ENCODE assay signal across 11 mouse cellular contexts in the genomic region with DNA sequence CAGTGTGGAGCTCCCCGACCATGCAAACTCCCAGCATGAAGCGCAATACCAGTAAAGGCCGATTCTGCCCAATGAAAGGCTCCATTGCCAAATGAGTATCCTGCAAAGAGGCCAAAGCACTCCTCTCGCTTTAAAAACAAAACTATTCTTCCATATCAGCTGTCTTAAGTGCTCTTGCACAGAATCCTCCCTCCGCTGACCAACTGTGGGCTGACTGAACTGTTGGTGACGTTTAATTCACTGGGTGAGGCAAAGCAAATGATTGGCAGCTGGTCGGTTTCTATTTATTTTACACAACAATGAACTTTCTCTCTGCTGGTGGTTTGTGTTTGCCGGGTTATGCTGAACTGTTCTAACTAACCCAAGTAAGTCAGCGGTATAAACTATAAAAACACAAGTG. TPM values are rescaled to one million over a fixed set of nuclear protein-coding genes. Genes with fewer than 3 reads are reported as not detected.
DNase-seq lines count a peak whose midpoint lies in the region; ATAC-seq and TF ChIP-seq lines count a peak whose summit lies in the region.
"Had no signal": no experiment of that assay in that cellular context is flagged by ENCODE, and none has a peak within 500 bp of the region (broad histone marks: within the 10 kb centered on the region; RNA-seq: fewer than 3 reads in every experiment).

No protein-coding gene starts in this region.

- no peaks in the 10 kb centered on the region for H3K9me3 ChIP-seq in lung, embryonic 15.5 days
- no peaks in the 10 kb centered on the region for H3K9me3 ChIP-seq in hindbrain, embryonic 15.5 days
- H3K9me3 ChIP-seq: forebrain, embryonic 10.5 days; limb, embryonic 13.5 days had no signal

- no peak overlapping the region for H3K9ac ChIP-seq in lung, embryonic 15.5 days
- no peak overlapping the region for H3K9ac ChIP-seq in hindbrain, embryonic 15.5 days
- H3K9ac ChIP-seq: limb, embryonic 13.5 days had no signal

- no peaks in the 10 kb centered on the region for H3K27me3 ChIP-seq in lung, embryonic 15.5 days
- no peaks in the 10 kb centered on the region for H3K27me3 ChIP-seq in hindbrain, embryonic 15.5 days
- H3K27me3 ChIP-seq: limb, embryonic 13.5 days had no signal

- peaks cover 3% of the 10 kb centered on the region; the same call in 1 of the 2 replicates for H3K36me3 ChIP-seq in lung, embryonic 15.5 days
- H3K36me3 ChIP-seq in hindbrain, embryonic 15.5 days = no peaks in the 10 kb centered on the region
- H3K36me3 ChIP-seq: forebrain, embryonic 10.5 days; limb, embryonic 13.5 days had no signal

- peak overlapping the region; percentile 38; the same call in 1 of the 2 replicates for H3K4me3 ChIP-seq in gastrocnemius, adult 2 months
- H3K4me3 ChIP-seq in lung, embryonic 15.5 days = no peak overlapping the region
- H3K4me3 ChIP-seq in hindbrain, embryonic 15.5 days = no peak overlapping the region
- H3K4me3 ChIP-seq: forebrain, embryonic 10.5 days; limb, embryonic 13.5 days had no signal

- no peak for DNase-seq in gastrocnemius, adult 2 months
- DNase-seq in gastrocnemius, postnatal 36 days = no peak
- no peak for DNase-seq in lung, postnatal 14 days
- peak; percentile 29 for DNase-seq in retina, postnatal 1 day
- no peak for DNase-seq in layer of hippocampus, postnatal 36 days
- DNase-seq in kidney, adult 9 months = no peak
- DNase-seq: cerebellum, postnatal 36 days had no signal

- peak overlapping the region; percentile 16; the same call in 1 of the 2 replicates for H3K4me2 ChIP-seq in lung, embryonic 15.5 days
- H3K4me2 ChIP-seq in hindbrain, embryonic 15.5 days = 0 out of 2 replicates have a peak overlapping the region, but pooled peaks have one; percentile 13
- H3K4me2 ChIP-seq: limb, embryonic 13.5 days had no signal

- TF ChIP-seq CTCF in gastrocnemius, adult 2 months (IDR thresholded peaks at IDR 0.05) = no peak

- 41% methylated on average over 9 of the region's 9 CpGs for WGBS in lung, embryonic 15.5 days
- WGBS in hindbrain, embryonic 15.5 days = 32% methylated on average over 9 of the region's 9 CpGs

- peaks cover 31% of the 10 kb centered on the region for H3K4me1 ChIP-seq in lung, embryonic 15.5 days
- H3K4me1 ChIP-seq in hindbrain, embryonic 15.5 days (replicated peaks) = peaks cover 27% of the 10 kb centered on the region

- no peak for ATAC-seq in lung, embryonic 15.5 days (ENCODE audit: borderline replicate concordance, extremely low read depth, low FRiP score, low TSS enrichment)
- no peak for ATAC-seq in hindbrain, embryonic 15.5 days (ENCODE audit: low FRiP score, low read depth)

- peak overlapping the region; percentile 68 for H3K27ac ChIP-seq in gastrocnemius, adult 2 months
- H3K27ac ChIP-seq in lung, embryonic 15.5 days = peak overlapping the region; percentile 35; the same call in 1 of the 2 replicates
- no peak overlapping the region for H3K27ac ChIP-seq in hindbrain, embryonic 15.5 days (replicated peaks)
- H3K27ac ChIP-seq: forebrain, embryonic 10.5 days; limb, embryonic 13.5 days had no signal

- intact Hi-C loops in gastrocnemius, adult 2 months (cut with DNase I) = loop anchor here (10.0 kb wide), 1 partner anchor 226 kb away; no protein-coding TSS in a partner anchor
- intact Hi-C loops in gastrocnemius, postnatal 36 days (cut with DNase I) = loop anchor here (10.0 kb wide), 1 partner anchor 226 kb away; no protein-coding TSS in a partner anchor

RNA-seq across cellular contexts. Expression of a gene that starts 15.2 kb away (rescaled TPM):
- total RNA-seq in gastrocnemius, adult 2 months (2021) = 10 to 100 TPM; 11.6 to 12.5 TPM
- 10 to 100 TPM in 1 of 2 experiments, 1 to 10 TPM in 1; 8.1 to 11.8 TPM for total RNA-seq in gastrocnemius, postnatal 36 days (2021)
- 40.0 and 43.1 TPM in 2 replicates for polyA plus RNA-seq in lung, embryonic 15.5 days (2015; fragmentation: Nextera tagmentation; extraction: Ambion mirVana)
- polyA plus RNA-seq in hindbrain, embryonic 15.5 days (2015; fragmentation: Nextera tagmentation; extraction: Ambion mirVana) = 25.1 and 28.6 TPM in 2 replicates
- 10 to 100 TPM; 43.7 to 50.9 TPM for total RNA-seq in layer of hippocampus, postnatal 36 days (2021)
